In genomic region chr11:96193521-96194400, GRCm38 (mm10) we compare ENCODE assay signal across 9 mouse cellular contexts. TPM values are rescaled to one million over a fixed set of nuclear protein-coding genes. Genes with fewer than 3 reads are reported as not detected.
DNase-seq lines count a peak whose midpoint lies in the region; ATAC-seq lines count a peak whose summit lies in the region.
"Had no signal": no experiment of that assay in that cellular context is flagged by ENCODE, and none has a peak within 500 bp of the region (broad histone marks: within the 10 kb centered on the region; RNA-seq: fewer than 3 reads in every experiment).

TSS of gene Hoxb13 (plus strand) at chr11:96194316.

- WGBS in forebrain, embryonic 10.5 days: under 1% methylated on average over 35 of the region's 35 CpGs
- under 1% methylated on average over 35 of the region's 35 CpGs for WGBS in forebrain, embryonic 11.5 days
- under 1% methylated on average over 31 of the region's 35 CpGs for WGBS in intestine, embryonic 14.5 days
- 2% methylated on average over 33 of the region's 35 CpGs for WGBS in stomach, embryonic 16.5 days

- ATAC-seq in forebrain, embryonic 11.5 days (replicated peaks; ENCODE audit: low FRiP score): no peak
- no peak for ATAC-seq in intestine, embryonic 14.5 days (replicated peaks; ENCODE audit: low FRiP score, low TSS enrichment, low read depth)
- no peak for ATAC-seq in stomach, embryonic 16.5 days (ENCODE audit: insufficient read depth, low FRiP score)
- no peak for ATAC-seq in megakaryocyte, adult 5-6 weeks (ENCODE audit: poor library complexity, severe bottlenecking)

- no peak within 1 kb of the TSS for H3K27ac ChIP-seq in forebrain, embryonic 10.5 days
- H3K27ac ChIP-seq in forebrain, embryonic 11.5 days (ENCODE audit: low read depth, low read length): no peak within 1 kb of the TSS
- no peak within 1 kb of the TSS for H3K27ac ChIP-seq in intestine, embryonic 14.5 days (ENCODE audit: low read depth)
- H3K27ac ChIP-seq in stomach, embryonic 16.5 days (ENCODE audit: low read length): no peak within 1 kb of the TSS

- H3K4me3 ChIP-seq in forebrain, embryonic 10.5 days: peak within 1 kb of the TSS; percentile 18; the same call in 1 of the 2 replicates
- no peak within 1 kb of the TSS for H3K4me3 ChIP-seq in forebrain, embryonic 11.5 days (ENCODE audit: low read depth, low read length)
- H3K4me3 ChIP-seq in intestine, embryonic 14.5 days (ENCODE audit: low read depth, low read length): peak within 1 kb of the TSS; percentile 17
- peak within 1 kb of the TSS; percentile 7; the same call in 1 of the 2 replicates for H3K4me3 ChIP-seq in stomach, embryonic 16.5 days (replicated peaks; ENCODE audit: low read length)

- no peaks in the 10 kb centered on the region for H3K36me3 ChIP-seq in forebrain, embryonic 10.5 days (replicated peaks)
- no peaks in the 10 kb centered on the region for H3K36me3 ChIP-seq in forebrain, embryonic 11.5 days (ENCODE audit: control insufficient read depth, insufficient read depth, low read length)
- H3K36me3 ChIP-seq in intestine, embryonic 14.5 days (ENCODE audit: control insufficient read depth, insufficient read depth, low read length): no peaks in the 10 kb centered on the region
- H3K36me3 ChIP-seq in stomach, embryonic 16.5 days (ENCODE audit: control insufficient read depth, insufficient read depth, low read length): no peaks in the 10 kb centered on the region

- peaks cover 13% of the 10 kb centered on the region for H3K4me1 ChIP-seq in forebrain, embryonic 10.5 days
- 0 out of 2 replicates have a peak, but pooled peaks cover 3% of the 10 kb centered on the region for H3K4me1 ChIP-seq in forebrain, embryonic 11.5 days (replicated peaks; ENCODE audit: control insufficient read depth, insufficient read depth, low read length)
- 0 out of 2 replicates have a peak, but pooled peaks cover 3% of the 10 kb centered on the region for H3K4me1 ChIP-seq in intestine, embryonic 14.5 days (replicated peaks; ENCODE audit: control insufficient read depth, insufficient read depth, low read length)
- no peaks in the 10 kb centered on the region for H3K4me1 ChIP-seq in stomach, embryonic 16.5 days (ENCODE audit: control insufficient read depth, insufficient read depth, low read length)

- H3K4me2 ChIP-seq in forebrain, embryonic 11.5 days (ENCODE audit: low read depth, low read length, severe bottlenecking): no peak within 1 kb of the TSS
- H3K4me2 ChIP-seq in intestine, embryonic 14.5 days (ENCODE audit: low read length): peak within 1 kb of the TSS; percentile 39
- peak within 1 kb of the TSS; percentile 8; the same call in 1 of the 2 replicates for H3K4me2 ChIP-seq in stomach, embryonic 16.5 days (ENCODE audit: low read depth, low read length)

- no peaks in the 10 kb centered on the region for H3K9me3 ChIP-seq in forebrain, embryonic 10.5 days
- H3K9me3 ChIP-seq in forebrain, embryonic 11.5 days (ENCODE audit: control insufficient read depth, low read length): no peaks in the 10 kb centered on the region
- no peaks in the 10 kb centered on the region for H3K9me3 ChIP-seq in intestine, embryonic 14.5 days (ENCODE audit: control insufficient read depth, low read length)
- no peaks in the 10 kb centered on the region for H3K9me3 ChIP-seq in stomach, embryonic 16.5 days (replicated peaks; ENCODE audit: control insufficient read depth, low read length)

- DNase-seq in forebrain, embryonic 10.5 days (ENCODE audit: extremely low spot score, low spot score): peak; percentile 52
- no peak for DNase-seq in forebrain, embryonic 11.5 days (ENCODE audit: low spot score)
- DNase-seq in right cerebral cortex, adult 18-20 months: peak; percentile 4
- DNase-seq in right cerebral cortex, postnatal 14 days: no peak
- DNase-seq in intestine, embryonic 14.5 days (ENCODE audit: low spot score): no peak
- no peak for DNase-seq in spleen, postnatal 14 days (ENCODE audit: low spot score in 2 of 2)
- DNase-seq: B cell, adult 2 months had no signal

- peaks cover 100% of the 10 kb centered on the region for H3K27me3 ChIP-seq in forebrain, embryonic 10.5 days (ENCODE audit: poor library complexity, severe bottlenecking)
- peaks cover 98% of the 10 kb centered on the region for H3K27me3 ChIP-seq in forebrain, embryonic 11.5 days (ENCODE audit: control insufficient read depth, insufficient read depth, low read length)
- peaks cover 100% of the 10 kb centered on the region for H3K27me3 ChIP-seq in intestine, embryonic 14.5 days (replicated peaks; ENCODE audit: control insufficient read depth, insufficient read depth, low read length)
- peaks cover 97% of the 10 kb centered on the region for H3K27me3 ChIP-seq in stomach, embryonic 16.5 days (ENCODE audit: control insufficient read depth, insufficient read depth, low read length)

- H3K9ac ChIP-seq in forebrain, embryonic 11.5 days (ENCODE audit: low read length): no peak within 1 kb of the TSS
- H3K9ac ChIP-seq in intestine, embryonic 14.5 days (ENCODE audit: low read length): no peak within 1 kb of the TSS
- no peak within 1 kb of the TSS for H3K9ac ChIP-seq in stomach, embryonic 16.5 days (ENCODE audit: low read length)

RNA-seq across cellular contexts. Expression of gene Hoxb13, which starts in this region (rescaled TPM):
- polyA plus RNA-seq in forebrain, embryonic 10.5 days (2016; fragmentation: Nextera tagmentation; extraction: Ambion mirVana): not detected in 2 replicates
- not detected in 2 replicates for polyA plus RNA-seq in forebrain, embryonic 11.5 days (2014; fragmentation: Nextera tagmentation; extraction: Ambion mirVana)
- polyA plus RNA-seq in intestine, embryonic 14.5 days (2014; fragmentation: Nextera tagmentation; extraction: Ambion mirVana): not detected in 2 replicates
- not detected in 2 replicates for polyA plus RNA-seq in stomach, embryonic 16.5 days (2015; fragmentation: Nextera tagmentation; extraction: Ambion mirVana)
- total RNA-seq in megakaryocyte, adult 5-6 weeks (2015): not detected in 2 replicates
- total RNA-seq in megakaryocyte, adult 5-6 weeks (2017): not detected in 2 replicates

Comparison
In these comparisons a context has a peak if more than half of its experiments do, and no peak if none do; other contexts are left out.
1. Peak in DNase-seq and H3K4me3 ChIP-seq in forebrain, embryonic 10.5 days; RNA of the gene not detected or under 1 TPM.